Mouse (Mus musculus) kidney, adult 2 months (tissue): ENCODE measurements at regions not wholly inside any gene's neighbourhood (a gene's known extent, or its start where the extent isn't known, plus 50 kb on each side); places are given as distances from the start of the nearest gene placed in this dataset.

ENCODE experiments used
- DNase-seq: peaks from one replicate; pipeline ENCODE4 v3.0.0; 2021
- H3K27ac ChIP-seq: fragments of 200-500 bp; 2 replicates; pipeline ENCODE4 v1.5.1; 2012; ENCODE audit warnings: low read depth, low read length, control low read depth, inconsistent platforms; ENCODE audit not compliant: insufficient read depth
- H3K27me3 ChIP-seq: fragments of 200-500 bp; replicated peaks from 2 replicates; pipeline ENCODE4 v1.6.1; 2012; ENCODE audit warnings: mild to moderate bottlenecking, moderate library complexity, low read length, inconsistent platforms; ENCODE audit not compliant: control insufficient read depth, insufficient read depth
- H3K36me3 ChIP-seq: fragments of 200-500 bp; 2 replicates; pipeline ENCODE4 v1.6.1; 2012; ENCODE audit warnings: mild to moderate bottlenecking, moderate library complexity, low read length, inconsistent platforms; ENCODE audit not compliant: control insufficient read depth, insufficient read depth
- H3K4me1 ChIP-seq: fragments of 200-500 bp; 2 replicates; pipeline ENCODE4 v1.6.1; 2011; ENCODE audit warnings: low read length; ENCODE audit not compliant: control insufficient read depth, insufficient read depth
- H3K4me3 ChIP-seq: fragments of 200-500 bp; 2 replicates; pipeline ENCODE4 v1.5.1; 2011; ENCODE audit warnings: mild to moderate bottlenecking, low read depth, low read length, control low read depth; ENCODE audit not compliant: insufficient read depth
- CTCF ChIP-seq: fragments of 200-500 bp; conservative IDR thresholded peaks from 2 replicates; pipeline ENCODE4 v1.5.1; 2011; ENCODE audit warnings: low read depth, mild to moderate bottlenecking, control low read depth, low read length, moderate library complexity, mixed read lengths; ENCODE audit not compliant: insufficient read depth, insufficient read length
- POLR2A ChIP-seq: fragments of 200-500 bp; IDR thresholded peaks from one replicate; pipeline ENCODE4 v1.6.1; 2011; ENCODE audit warnings: low read depth, low read length, control low read depth
- WGBS: fragments of 180-500 bp; shearing (Covaris S2); methylation state at CpG from one replicate; pipeline ENCODE4 v1.1.7; 2018; 5-methylcytosine and 5-hydroxymethylcytosine counted together

DNA sequence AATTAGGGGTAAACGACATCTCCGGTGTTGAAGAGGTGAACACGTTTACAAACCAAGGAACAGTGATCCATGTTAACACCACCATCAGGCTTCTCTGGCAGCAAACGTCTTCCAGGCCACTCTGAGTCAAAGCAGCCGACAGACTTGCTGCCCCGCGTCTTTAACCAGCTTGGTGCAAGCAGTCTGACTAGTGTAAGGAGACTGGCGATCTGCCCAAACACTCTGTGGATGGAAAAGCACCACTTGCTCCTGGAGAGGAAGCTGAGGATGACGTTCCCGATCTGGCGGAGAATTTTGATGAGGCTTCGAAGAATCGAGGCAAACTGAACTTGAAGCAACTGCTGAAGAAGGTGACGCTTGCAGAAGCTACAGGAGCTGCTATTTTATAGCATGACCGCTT, 57.5 kb upstream of the Med13l start:
- no peak for TF ChIP-seq POLR2A
- TF ChIP-seq CTCF = no peak
- DNase-seq = peak; percentile 35
- Histone ChIP-seq H3K27me3 (no peaks in the 10 kb centered on the region), H3K36me3 (no peaks in the 10 kb centered on the region), H3K4me1 (no peaks in the 10 kb centered on the region), H3K27ac (no peak overlapping the region), H3K4me3 (no peak overlapping the region)
- WGBS = 56% methylated on average over 15 of the region's 15 CpGs

DNA sequence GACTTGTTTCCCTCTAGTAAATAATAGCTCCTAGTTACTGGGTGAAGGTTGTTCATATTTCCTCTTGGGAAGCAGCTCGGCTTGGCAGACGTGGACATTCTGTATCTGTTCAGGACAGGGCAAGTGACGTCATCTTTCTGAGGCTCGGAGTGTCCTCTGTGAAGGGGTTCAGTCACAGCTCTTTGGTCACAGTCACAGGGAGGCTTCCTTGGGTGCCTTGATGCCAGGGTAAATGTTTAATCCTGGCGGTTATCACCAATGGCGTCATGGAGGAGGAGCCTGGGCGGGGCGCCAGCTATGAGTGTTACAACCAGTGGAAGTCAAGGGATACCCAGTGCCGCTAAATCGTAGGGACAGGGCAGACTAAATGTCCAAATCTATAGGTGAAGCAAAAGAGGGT, 56.3 kb upstream of the Med13l start:
- H3K4me1 ChIP-seq = no peaks in the 10 kb centered on the region
- no peak overlapping the region for H3K4me3 ChIP-seq
- no peaks in the 10 kb centered on the region for H3K27me3 ChIP-seq
- H3K27ac ChIP-seq = no peak overlapping the region
- WGBS = 72% methylated on average over 10 of the region's 10 CpGs
- peak; percentile 25 for DNase-seq
- TF ChIP-seq POLR2A = no peak
- TF ChIP-seq CTCF = no peak
- H3K36me3 ChIP-seq = no peaks in the 10 kb centered on the region

- no peaks in the 10 kb centered on the region for H3K4me1 ChIP-seq
- TF ChIP-seq POLR2A = no peak
- no peak for TF ChIP-seq CTCF
- H3K36me3 ChIP-seq = no peaks in the 10 kb centered on the region
- no peak overlapping the region for H3K27ac ChIP-seq
- H3K27me3 ChIP-seq = no peaks in the 10 kb centered on the region
- H3K4me3 ChIP-seq = no peak overlapping the region
- peak; percentile 35 for DNase-seq
- WGBS = 38% methylated on average over 7 of the region's 7 CpGs
These were observed 55.6 kb upstream of the Med13l start for GRCm38 (mm10) chr5:118504926-118505325.

- H3K36me3 ChIP-seq = no peaks in the 10 kb centered on the region
These were observed 50.6 kb upstream of the Med13l start for GRCm38 (mm10) chr5:118509871-118510270.

More at GRCm38 (mm10) chr5:118509871-118510270, 50.6 kb upstream of the Med13l start:
- DNase-seq = no peak
- Histone ChIP-seq H3K27me3 (no peaks in the 10 kb centered on the region), H3K27ac (no peak overlapping the region), H3K4me3 (no peak overlapping the region), H3K4me1 (0 out of 2 replicates have a peak, but pooled peaks cover 2% of the 10 kb centered on the region)
- 57% methylated on average over 5 of the region's 5 CpGs for WGBS
- TF ChIP-seq CTCF = no peak
- no peak for TF ChIP-seq POLR2A
